Mouse (Mus musculus): Measurements from ENCODE around the gene H2-Aa. TPM values are rescaled to one million over a fixed set of nuclear protein-coding genes. Genes with fewer than 3 reads are reported as not detected.

H2-Aa gene
- polyA plus RNA-seq, 1 experiment = not detected

- Histone ChIP-seq H3ac (ENCODE audit: control insufficient read depth, insufficient read length) (no peak overlapping the region), H3K79me2 (ENCODE audit: control insufficient read depth, insufficient read depth) (no peaks in the 10 kb centered on the region), H3K4me3 (no peak overlapping the region), H3K36me3 (ENCODE audit: control insufficient read depth, insufficient read depth) (no peaks in the 10 kb centered on the region), H3K27me3 (ENCODE audit: control insufficient read depth, insufficient read depth, insufficient read length) (peaks cover 11% of the 10 kb centered on the region), H3K4me2 (ENCODE audit: low read depth) (no peak overlapping the region)
- TF ChIP-seq SRF (IDR thresholded peaks at IDR 0.05; ENCODE audit: control insufficient read depth, insufficient read length, low read depth) = no peak
- TF ChIP-seq MYOG (IDR thresholded peaks at IDR 0.05; ENCODE audit: control insufficient read depth in 1 of 3, insufficient read depth in 1 of 3, insufficient read length in 2 of 3, low read depth in 2 of 3) = no peak
Measured at GRCm38 (mm10) chr17:34248764-34249163, 38.9 kb downstream of the H2-Aa start.

GRCm38 (mm10) chr17:34247047-34247446 is 40.6 kb downstream of the H2-Aa start:
- Histone ChIP-seq H3K4me2 (ENCODE audit: low read depth) (no peak overlapping the region), H3ac (ENCODE audit: control insufficient read depth, insufficient read length) (no peak overlapping the region), H3K4me3 (no peak overlapping the region), H3K27me3 (ENCODE audit: control insufficient read depth, insufficient read depth, insufficient read length) (peaks cover 11% of the 10 kb centered on the region), H3K36me3 (ENCODE audit: control insufficient read depth, insufficient read depth) (no peaks in the 10 kb centered on the region), H3K79me2 (ENCODE audit: control insufficient read depth, insufficient read depth) (no peaks in the 10 kb centered on the region)
- TF ChIP-seq SRF (IDR thresholded peaks at IDR 0.05; ENCODE audit: control insufficient read depth, insufficient read length, low read depth) (no peak), CEBPB (IDR thresholded peaks at IDR 0.05; ENCODE audit: insufficient read depth, poor library complexity, severe bottlenecking) (no peak), TCF12 (IDR thresholded peaks at IDR 0.05; ENCODE audit: insufficient read depth, poor library complexity, severe bottlenecking) (no peak), USF1 (IDR thresholded peaks at IDR 0.05; ENCODE audit: low read depth) (no peak), POLR2AphosphoS2 (IDR thresholded peaks at IDR 0.05; ENCODE audit: insufficient read length, low read depth) (no peak), MAX (IDR thresholded peaks at IDR 0.05; ENCODE audit: low read depth) (no peak), TCF3 (IDR thresholded peaks at IDR 0.05; ENCODE audit: insufficient read length, low read depth) (no peak), E2F4 (IDR thresholded peaks at IDR 0.05; ENCODE audit: insufficient read depth) (no peak), REST (IDR thresholded peaks at IDR 0.05; ENCODE audit: insufficient read depth, insufficient read length) (no peak), MYOG (IDR thresholded peaks at IDR 0.05; ENCODE audit: control insufficient read depth in 1 of 3, insufficient read depth in 1 of 3, insufficient read length in 2 of 3, low read depth in 2 of 3) (no peak), POLR2A (IDR thresholded peaks at IDR 0.05; ENCODE audit: insufficient read length, low read depth) (no peak), MYOD1 (IDR thresholded peaks at IDR 0.05; ENCODE audit: control insufficient read depth in 1 of 3, insufficient read length in 2 of 3, low read depth in 2 of 3) (no peak)

- Histone ChIP-seq H3ac (ENCODE audit: control insufficient read depth, insufficient read length) (no peak overlapping the region), H3K79me2 (ENCODE audit: control insufficient read depth, insufficient read depth) (no peaks in the 10 kb centered on the region), H3K36me3 (ENCODE audit: control insufficient read depth, insufficient read depth) (no peaks in the 10 kb centered on the region), H3K27me3 (ENCODE audit: control insufficient read depth, insufficient read depth, insufficient read length) (peaks cover 11% of the 10 kb centered on the region), H3K4me3 (no peak overlapping the region), H3K4me2 (ENCODE audit: low read depth) (no peak overlapping the region)
- no peak for TF ChIP-seq POLR2A (IDR thresholded peaks at IDR 0.05; ENCODE audit: insufficient read length, low read depth)
- no peak for TF ChIP-seq POLR2AphosphoS2 (IDR thresholded peaks at IDR 0.05; ENCODE audit: insufficient read length, low read depth)
- no peak for TF ChIP-seq MYOG (IDR thresholded peaks at IDR 0.05; ENCODE audit: control insufficient read depth in 1 of 3, insufficient read depth in 1 of 3, insufficient read length in 2 of 3, low read depth in 2 of 3)
- no peak for TF ChIP-seq REST (IDR thresholded peaks at IDR 0.05; ENCODE audit: insufficient read depth, insufficient read length)
- no peak for TF ChIP-seq CEBPB (IDR thresholded peaks at IDR 0.05; ENCODE audit: insufficient read depth, poor library complexity, severe bottlenecking)
- TF ChIP-seq SRF (IDR thresholded peaks at IDR 0.05; ENCODE audit: control insufficient read depth, insufficient read length, low read depth) = no peak
- no peak for TF ChIP-seq MAX (IDR thresholded peaks at IDR 0.05; ENCODE audit: low read depth)
- no peak for TF ChIP-seq MYOD1 (IDR thresholded peaks at IDR 0.05; ENCODE audit: control insufficient read depth in 1 of 3, insufficient read length in 2 of 3, low read depth in 2 of 3)
- no peak for TF ChIP-seq USF1 (IDR thresholded peaks at IDR 0.05; ENCODE audit: low read depth)
- TF ChIP-seq E2F4 (IDR thresholded peaks at IDR 0.05; ENCODE audit: insufficient read depth) = no peak
- TF ChIP-seq TCF3 (IDR thresholded peaks at IDR 0.05; ENCODE audit: insufficient read length, low read depth) = no peak
- no peak for TF ChIP-seq TCF12 (IDR thresholded peaks at IDR 0.05; ENCODE audit: insufficient read depth, poor library complexity, severe bottlenecking)
Measured at GRCm38 (mm10) chr17:34244656-34245055, 43.0 kb downstream of the H2-Aa start.

GRCm38 (mm10) chr17:34240916-34241315 is 46.7 kb downstream of the H2-Aa start:
- H3K4me2 ChIP-seq (ENCODE audit: low read depth) = no peak overlapping the region
- H3K36me3 ChIP-seq (ENCODE audit: control insufficient read depth, insufficient read depth) = no peaks in the 10 kb centered on the region
- TF ChIP-seq E2F4 (IDR thresholded peaks at IDR 0.05; ENCODE audit: insufficient read depth) = no peak
- no peak for TF ChIP-seq CEBPB (IDR thresholded peaks at IDR 0.05; ENCODE audit: insufficient read depth, poor library complexity, severe bottlenecking)
- TF ChIP-seq USF1 (IDR thresholded peaks at IDR 0.05; ENCODE audit: low read depth) = no peak
- TF ChIP-seq SRF (IDR thresholded peaks at IDR 0.05; ENCODE audit: control insufficient read depth, insufficient read length, low read depth) = no peak
- TF ChIP-seq POLR2AphosphoS2 (IDR thresholded peaks at IDR 0.05; ENCODE audit: insufficient read length, low read depth) = no peak
- no peak for TF ChIP-seq MYOD1 (IDR thresholded peaks at IDR 0.05; ENCODE audit: control insufficient read depth in 1 of 3, insufficient read length in 2 of 3, low read depth in 2 of 3)
- no peak for TF ChIP-seq TCF3 (IDR thresholded peaks at IDR 0.05; ENCODE audit: insufficient read length, low read depth)
- no peak for TF ChIP-seq MYOG (IDR thresholded peaks at IDR 0.05; ENCODE audit: control insufficient read depth in 1 of 3, insufficient read depth in 1 of 3, insufficient read length in 2 of 3, low read depth in 2 of 3)
- no peak for TF ChIP-seq REST (IDR thresholded peaks at IDR 0.05; ENCODE audit: insufficient read depth, insufficient read length)
- TF ChIP-seq MAX (IDR thresholded peaks at IDR 0.05; ENCODE audit: low read depth) = no peak
- no peak for TF ChIP-seq TCF12 (IDR thresholded peaks at IDR 0.05; ENCODE audit: insufficient read depth, poor library complexity, severe bottlenecking)
- no peak for TF ChIP-seq POLR2A (IDR thresholded peaks at IDR 0.05; ENCODE audit: insufficient read length, low read depth)
- peaks cover 3% of the 10 kb centered on the region for H3K27me3 ChIP-seq (ENCODE audit: control insufficient read depth, insufficient read depth, insufficient read length)
- no peak overlapping the region for H3ac ChIP-seq (ENCODE audit: control insufficient read depth, insufficient read length)
- no peak overlapping the region for H3K4me3 ChIP-seq
- H3K79me2 ChIP-seq (ENCODE audit: control insufficient read depth, insufficient read depth) = no peaks in the 10 kb centered on the region

GRCm38 (mm10) chr17:34240366-34240765 is 47.3 kb downstream of the H2-Aa start:
- TF ChIP-seq MYOG (IDR thresholded peaks at IDR 0.05; ENCODE audit: control insufficient read depth in 1 of 3, insufficient read depth in 1 of 3, insufficient read length in 2 of 3, low read depth in 2 of 3) = no peak
- no peak for TF ChIP-seq POLR2A (IDR thresholded peaks at IDR 0.05; ENCODE audit: insufficient read length, low read depth)
- no peak for TF ChIP-seq E2F4 (IDR thresholded peaks at IDR 0.05; ENCODE audit: insufficient read depth)
- TF ChIP-seq USF1 (IDR thresholded peaks at IDR 0.05; ENCODE audit: low read depth) = no peak
- no peak for TF ChIP-seq SRF (IDR thresholded peaks at IDR 0.05; ENCODE audit: control insufficient read depth, insufficient read length, low read depth)
- no peak for TF ChIP-seq POLR2AphosphoS2 (IDR thresholded peaks at IDR 0.05; ENCODE audit: insufficient read length, low read depth)
- no peak for TF ChIP-seq MYOD1 (IDR thresholded peaks at IDR 0.05; ENCODE audit: control insufficient read depth in 1 of 3, insufficient read length in 2 of 3, low read depth in 2 of 3)
- TF ChIP-seq REST (IDR thresholded peaks at IDR 0.05; ENCODE audit: insufficient read depth, insufficient read length) = no peak
- TF ChIP-seq MAX (IDR thresholded peaks at IDR 0.05; ENCODE audit: low read depth) = no peak
- no peak for TF ChIP-seq TCF12 (IDR thresholded peaks at IDR 0.05; ENCODE audit: insufficient read depth, poor library complexity, severe bottlenecking)
- Histone ChIP-seq H3K36me3 (ENCODE audit: control insufficient read depth, insufficient read depth) (no peaks in the 10 kb centered on the region), H3ac (ENCODE audit: control insufficient read depth, insufficient read length) (no peak overlapping the region), H3K79me2 (ENCODE audit: control insufficient read depth, insufficient read depth) (no peaks in the 10 kb centered on the region), H3K4me3 (no peak overlapping the region), H3K4me2 (ENCODE audit: low read depth) (no peak overlapping the region), H3K27me3 (ENCODE audit: control insufficient read depth, insufficient read depth, insufficient read length) (peaks cover 5% of the 10 kb centered on the region)
